Mouse (Mus musculus) CH12.LX (cell line): ENCODE measurements around the gene Lingo3. TPM values are rescaled to one million over a fixed set of nuclear protein-coding genes. Genes with fewer than 3 reads are reported as not detected.
"Not testable (repeated sequence)": the region's sequence is repeated elsewhere in the genome, so short reads cannot be mapped to it uniquely, and the experiment has no call there.

ENCODE experiments used
- DNase-seq: peaks from one replicate; pipeline ENCODE4 v3.0.0-alpha.2; 2013; ENCODE audit errors: extremely low read depth
- H3K27ac ChIP-seq: 2 replicates; pipeline ENCODE4 v1.5.1; 2012; ENCODE audit warnings: low read depth, mild to moderate bottlenecking, control low read depth, moderate library complexity; ENCODE audit not compliant: insufficient read depth
- H3K27me3 ChIP-seq: replicated peaks from 2 replicates; pipeline ENCODE3; 2012; ENCODE audit warnings: inconsistent platforms
- H3K36me3 ChIP-seq, 2 experiments: replicated peaks in 1 of 2; 2 replicates each; pipeline versions ENCODE3 to v1.6.1; 2012; ENCODE audit warnings: inconsistent platforms in 1 of 2, low read length in 1 of 2, mild to moderate bottlenecking in 1 of 2, mixed read lengths in 1 of 2, moderate library complexity in 1 of 2; ENCODE audit not compliant: control insufficient read depth in 1 of 2, insufficient read depth in 1 of 2
- H3K4me1 ChIP-seq, 2 experiments: 2 replicates each; pipeline ENCODE4 v1.6.1; 2012; ENCODE audit warnings: inconsistent platforms in 1 of 2, moderate library complexity in 1 of 2; ENCODE audit not compliant: insufficient read depth in 2 of 2, control insufficient read depth in 1 of 2
- H3K4me2 ChIP-seq: 2 replicates; pipeline ENCODE4 v1.6.1; 2012; ENCODE audit warnings: low read depth, mild to moderate bottlenecking, control low read depth; ENCODE audit not compliant: poor library complexity, insufficient read depth, severe bottlenecking
- H3K4me3 ChIP-seq, 3 experiments: fragments of 150-350 bp in 1 of 3; sonication (generic) in 1 of 3; replicated peaks in 1 of 3; 2 replicates each; pipeline versions ENCODE3 to v1.5.1; 2011 to 2012; ENCODE audit warnings: low read depth in 2 of 3, low read length in 2 of 3, mild to moderate bottlenecking in 2 of 3, moderate library complexity in 2 of 3, control low read depth in 1 of 3, improper control_type of control experiment in 1 of 3, inconsistent platforms in 1 of 3, mixed read lengths in 1 of 3; ENCODE audit not compliant: poor library complexity in 1 of 3
- H3K79me2 ChIP-seq: replicated peaks from 2 replicates; pipeline ENCODE4 v1.6.1; 2012; ENCODE audit warnings: mild to moderate bottlenecking, moderate library complexity; ENCODE audit not compliant: control insufficient read depth, poor library complexity, insufficient read depth, severe bottlenecking; ENCODE audit errors: extremely low read depth
- H3K9ac ChIP-seq: 2 replicates; pipeline ENCODE4 v1.6.1; 2012; ENCODE audit warnings: low read depth, mild to moderate bottlenecking, control low read depth, moderate library complexity; ENCODE audit not compliant: insufficient read depth
- H3K9me3 ChIP-seq: replicated peaks from 2 replicates; pipeline ENCODE3; 2012; ENCODE audit warnings: low read length, inconsistent platforms, mixed read lengths
- BHLHE40 ChIP-seq: IDR thresholded peaks from 2 replicates; pipeline ENCODE4 v1.6.1; 2011; ENCODE audit warnings: mild to moderate bottlenecking, low read depth, low read length, improper control_type of control experiment
- CHD1 ChIP-seq: IDR thresholded peaks from 2 replicates; pipeline ENCODE4 v1.6.1; 2012; ENCODE audit warnings: low read depth, low read length, improper control_type of control experiment, inconsistent platforms
- CTCF ChIP-seq, 2 experiments: IDR thresholded peaks in 1 of 2; conservative IDR thresholded peaks in 1 of 2; 2 replicates each; pipeline ENCODE4 v1.5.1; 2011 to 2012; ENCODE audit warnings: low read depth in 2 of 2, low read length in 2 of 2, improper control_type of control experiment in 1 of 2, inconsistent platforms in 1 of 2, mild to moderate bottlenecking in 1 of 2, moderate library complexity in 1 of 2
- ETS1 ChIP-seq: conservative IDR thresholded peaks from 2 replicates; pipeline ENCODE4 v1.6.1; 2012; ENCODE audit warnings: low read depth, mild to moderate bottlenecking, inconsistent platforms, low read length, improper control_type of control experiment, moderate library complexity
- JUND ChIP-seq: conservative IDR thresholded peaks from 2 replicates; pipeline ENCODE4 v1.6.1; 2011; ENCODE audit warnings: low read depth, low read length, improper control_type of control experiment
- MAFK ChIP-seq: IDR thresholded peaks from 2 replicates; pipeline ENCODE4 v1.6.1; 2011; ENCODE audit warnings: low read length, improper control_type of control experiment; ENCODE audit not compliant: insufficient replicate concordance
- MYC ChIP-seq: IDR thresholded peaks from 2 replicates; pipeline ENCODE4 v1.6.1; 2011; ENCODE audit warnings: low read depth, mild to moderate bottlenecking, improper control_type of control experiment, low read length
- PAX5 ChIP-seq: IDR thresholded peaks from 2 replicates; pipeline ENCODE4 v1.6.1; 2012; ENCODE audit warnings: low read length, inconsistent platforms, mixed read lengths
- TCF12 ChIP-seq: IDR thresholded peaks from 2 replicates; pipeline ENCODE4 v1.6.1; 2014; ENCODE audit warnings: low read depth, mild to moderate bottlenecking, inconsistent platforms, low read length, improper control_type of control experiment
- UBTF ChIP-seq: IDR thresholded peaks from 2 replicates; pipeline ENCODE4 v1.6.1; 2012; ENCODE audit warnings: low read depth, mild to moderate bottlenecking, inconsistent platforms, low read length, improper control_type of control experiment, moderate library complexity
- USF1 ChIP-seq: IDR thresholded peaks from 2 replicates; pipeline ENCODE4 v1.6.1; 2014; ENCODE audit warnings: low read depth, mild to moderate bottlenecking, inconsistent platforms, low read length, improper control_type of control experiment
- ZC3H11A ChIP-seq: IDR thresholded peaks from 2 replicates; pipeline ENCODE4 v1.6.1; 2012; ENCODE audit warnings: low read depth, mild to moderate bottlenecking, inconsistent platforms, low read length, improper control_type of control experiment
- ZNF384 ChIP-seq: IDR thresholded peaks from 2 replicates; pipeline ENCODE4 v1.6.1; 2012; ENCODE audit warnings: low read depth, low read length, improper control_type of control experiment, inconsistent platforms
- dilution Hi-C: fragments of 300-500 bp; cut with MboI; formaldehyde crosslinking; loops from 2 replicates; pipeline ENCODE4 v1.14.3; 2020; ENCODE audit warnings: low sequenced_read_pairs; ENCODE audit not compliant: extremely low pct_unique_long_range_greater_than_20kb, extremely low pct_ligation_motif_present
- in situ Hi-C: fragments of 300-500 bp; cut with MboI; formaldehyde crosslinking; loops from 3 replicates; pipeline ENCODE4 v1.14.3; 2019; ENCODE audit warnings: low sequenced_read_pairs, low pct_ligation_motif_present, low pct_unique_long_range_greater_than_20kb, mixed read lengths
- polyA plus RNA-seq: library from polyadenylated mRNA; unstranded; fragments of >175 nt; gene quantifications from 2 replicates; pipeline ENCODE4 v1.2.1, GENCODE M21; 2012; ENCODE audit warnings: low read depth; ENCODE audit not compliant: insufficient read length
- total RNA-seq, 2 experiments: library from RNA; depleted of rRNA; stranded (reverse); fragments of 300-350 nt in 1 of 2; fragments of >200 nt in 1 of 2; gene quantifications; 2 replicates each; pipeline ENCODE4 v1.2.3; 2012 to 2014

The Lingo3 gene
- total and polyA plus RNA-seq, 3 experiments, result 0.21 TPM; not detected in 2

DNA sequence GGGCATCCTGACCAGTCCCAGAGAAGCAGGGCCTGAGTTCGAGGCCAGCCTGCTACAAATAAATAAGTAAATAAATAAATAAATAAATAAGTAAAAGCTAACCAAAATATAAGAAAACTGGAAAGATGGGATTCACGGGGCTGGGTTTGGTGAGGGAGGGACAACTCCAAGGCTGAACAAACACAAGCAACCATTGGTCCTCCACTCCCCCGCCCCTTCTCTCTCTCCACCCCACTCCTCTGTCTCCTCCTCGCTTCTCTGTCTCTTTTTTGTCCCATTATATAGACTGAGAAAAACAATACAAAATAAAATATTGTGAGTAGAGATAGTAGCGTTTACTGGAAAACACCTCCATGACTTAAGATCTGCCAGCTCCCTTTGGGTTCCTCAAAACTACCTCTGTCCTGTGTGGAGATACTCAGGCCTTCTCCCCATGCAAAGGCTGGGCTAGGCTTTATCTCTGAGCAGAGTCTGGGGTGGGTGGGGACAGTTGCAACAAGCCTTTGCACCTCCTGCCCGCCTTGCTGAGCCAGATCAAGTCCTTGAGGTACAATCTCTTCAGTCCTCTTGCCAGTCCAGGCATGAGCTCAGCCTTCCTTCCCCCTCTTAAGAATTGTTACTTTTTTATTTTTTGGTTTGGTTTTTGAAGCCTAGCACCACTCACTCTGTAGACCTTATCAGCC is 25.1 kb downstream of the Lingo3 start:
- H3K79me2 ChIP-seq, result no peaks in the 10 kb centered on the region
- dilution Hi-C loops, result no loop called here
- no peak overlapping the region for H3K4me3 ChIP-seq
- in situ Hi-C loops, result no loop called here
- H3K9me3 ChIP-seq, result no peaks in the 10 kb centered on the region
- TF ChIP-seq BHLHE40 (no peak), MYC (no peak), ETS1 (no peak), CHD1 (no peak), UBTF (no peak), JUND (no peak), MAFK (no peak), TCF12 (no peak)
- no peak overlapping the region for H3K9ac ChIP-seq
- H3K27me3 ChIP-seq, result no peaks in the 10 kb centered on the region
- H3K4me1 ChIP-seq, result peaks cover 2 to 9% of the 10 kb centered on the region in 2 experiments; a peak in 3 of 4 replicates
- DNase-seq, result no peak
- no peak overlapping the region for H3K27ac ChIP-seq
- H3K4me2 ChIP-seq, result no peak overlapping the region
- H3K36me3 ChIP-seq, result no peaks in the 10 kb centered on the region

DNA sequence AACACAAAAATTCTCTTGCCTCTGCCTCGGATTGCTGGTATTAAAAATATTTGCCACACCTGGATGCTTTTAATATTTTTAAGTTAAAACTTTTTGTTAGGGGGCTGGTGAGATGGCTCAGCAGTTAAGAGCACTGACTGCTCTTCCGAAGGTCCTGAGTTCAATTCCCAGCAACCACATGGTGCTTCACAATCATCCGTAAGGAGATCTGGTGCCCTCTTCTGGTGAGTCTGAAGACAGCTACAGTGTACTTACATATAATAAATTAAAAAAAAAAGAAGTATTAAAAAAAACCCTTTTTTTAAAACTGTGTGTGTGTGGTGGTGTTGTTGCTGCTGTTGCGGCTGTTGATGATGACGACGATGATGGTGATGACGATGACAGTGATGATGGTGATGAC is 25.9 kb downstream of the Lingo3 start:
- dilution Hi-C loops, H3K27ac ChIP-seq, H3K79me2 ChIP-seq, H3K36me3 ChIP-seq, H3K4me3 ChIP-seq, in situ Hi-C loops, H3K4me2 ChIP-seq, DNase-seq, H3K9me3 ChIP-seq, H3K9ac ChIP-seq, H3K27me3 ChIP-seq: not testable (repeated sequence)
- TF ChIP-seq ZNF384 (0 out of 2 replicates have a peak, but pooled peaks have one; percentile 18), MYC (peak; percentile 51; the same call in 1 of the 2 replicates), CTCF (conservative IDR thresholded peaks at IDR 0.05 in 1 of 2, IDR thresholded peaks at IDR 0.05 in 1 of 2; ENCODE audit: low read depth in 2 of 2, low read length in 2 of 2) (peak in 1 of 2 experiments; percentile 36; a peak in 2 of 4 replicates)
- H3K4me1 ChIP-seq, result peaks cover 3 to 12% of the 10 kb centered on the region in 2 experiments

DNA sequence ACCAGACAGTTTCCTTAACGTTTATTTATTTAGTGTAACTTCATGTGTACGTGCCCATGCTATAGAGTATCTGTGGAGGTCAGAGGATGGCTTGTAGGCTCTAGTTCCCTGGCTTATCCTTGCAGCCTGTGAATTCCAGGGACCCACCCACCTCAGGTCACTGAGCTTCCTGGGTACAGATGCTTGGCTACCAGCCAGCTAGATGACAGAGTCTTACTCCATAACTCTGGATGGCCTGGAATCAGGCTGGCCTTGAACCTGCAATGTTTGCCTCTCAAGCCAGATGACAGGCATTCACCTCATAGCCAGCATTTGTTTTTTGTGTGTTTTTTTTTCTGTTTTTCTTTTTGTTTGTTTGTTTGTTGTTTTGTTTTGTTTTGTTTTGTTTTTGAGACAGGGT is 26.7 kb downstream of the Lingo3 start:
- Histone ChIP-seq H3K36me3 (no peaks in the 10 kb centered on the region), H3K27me3 (no peaks in the 10 kb centered on the region), H3K9ac (no peak overlapping the region), H3K79me2 (no peaks in the 10 kb centered on the region), H3K4me2 (no peak overlapping the region), H3K27ac (no peak overlapping the region), H3K9me3 (no peaks in the 10 kb centered on the region), H3K4me3 (no peak overlapping the region), H3K4me1 (peaks cover 8 to 16% of the 10 kb centered on the region in 2 experiments)
- TF ChIP-seq ZNF384, result no peak
- TF ChIP-seq TCF12, result no peak
- TF ChIP-seq ZC3H11A, result no peak
- no peak for TF ChIP-seq USF1
- no peak for TF ChIP-seq PAX5
- in situ Hi-C loops (no loop called here), dilution Hi-C loops (no loop called here)
- no peak for DNase-seq

DNA sequence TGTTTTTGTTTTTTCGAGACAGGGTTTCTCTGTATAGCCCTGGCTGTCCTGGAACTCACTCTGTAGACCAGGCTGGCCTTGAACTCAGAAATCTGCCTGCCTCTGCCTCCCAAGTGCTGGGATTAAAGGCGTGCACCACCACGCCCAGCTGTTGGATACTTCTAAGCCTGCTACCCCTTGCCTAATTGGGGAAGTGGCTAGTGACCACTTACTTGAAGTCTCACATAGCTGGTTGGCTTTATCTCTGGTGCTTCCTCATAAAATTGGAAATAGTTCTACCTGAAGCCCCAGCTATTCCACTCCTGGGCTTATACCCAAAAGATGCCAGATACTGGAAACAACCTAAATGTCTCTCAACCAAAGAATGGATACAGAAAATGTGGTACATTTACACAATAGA is 27.5 kb downstream of the Lingo3 start:
- in situ Hi-C loops, H3K9me3 ChIP-seq, H3K9ac ChIP-seq, H3K27me3 ChIP-seq, H3K4me2 ChIP-seq, H3K27ac ChIP-seq, H3K4me3 ChIP-seq, dilution Hi-C loops, H3K79me2 ChIP-seq, H3K36me3 ChIP-seq, DNase-seq: not testable (repeated sequence)
- H3K4me1 ChIP-seq, result peaks cover 10 to 17% of the 10 kb centered on the region in 2 experiments
